Mouse (Mus musculus) brain, embryonic 14.5 days (tissue): Measurements from ENCODE around the gene Ss18l2.

Experiments used
- CTCF ChIP-seq: fragments of 200-500 bp; IDR thresholded peaks from 2 replicates; pipeline ENCODE4 v1.5.1; 2012; ENCODE audit warnings: inconsistent platforms, mild to moderate bottlenecking, moderate library complexity, borderline replicate concordance; ENCODE audit not compliant: insufficient read depth, insufficient read length; ENCODE audit errors: extremely low read depth
- POLR2A ChIP-seq: fragments of 200-500 bp; IDR thresholded peaks from 2 replicates; pipeline ENCODE4 v1.6.1; 2012; ENCODE audit warnings: mild to moderate bottlenecking, inconsistent platforms, borderline replicate concordance; ENCODE audit not compliant: poor library complexity, insufficient read depth, insufficient read length, severe bottlenecking; ENCODE audit errors: extremely low read depth

DNA sequence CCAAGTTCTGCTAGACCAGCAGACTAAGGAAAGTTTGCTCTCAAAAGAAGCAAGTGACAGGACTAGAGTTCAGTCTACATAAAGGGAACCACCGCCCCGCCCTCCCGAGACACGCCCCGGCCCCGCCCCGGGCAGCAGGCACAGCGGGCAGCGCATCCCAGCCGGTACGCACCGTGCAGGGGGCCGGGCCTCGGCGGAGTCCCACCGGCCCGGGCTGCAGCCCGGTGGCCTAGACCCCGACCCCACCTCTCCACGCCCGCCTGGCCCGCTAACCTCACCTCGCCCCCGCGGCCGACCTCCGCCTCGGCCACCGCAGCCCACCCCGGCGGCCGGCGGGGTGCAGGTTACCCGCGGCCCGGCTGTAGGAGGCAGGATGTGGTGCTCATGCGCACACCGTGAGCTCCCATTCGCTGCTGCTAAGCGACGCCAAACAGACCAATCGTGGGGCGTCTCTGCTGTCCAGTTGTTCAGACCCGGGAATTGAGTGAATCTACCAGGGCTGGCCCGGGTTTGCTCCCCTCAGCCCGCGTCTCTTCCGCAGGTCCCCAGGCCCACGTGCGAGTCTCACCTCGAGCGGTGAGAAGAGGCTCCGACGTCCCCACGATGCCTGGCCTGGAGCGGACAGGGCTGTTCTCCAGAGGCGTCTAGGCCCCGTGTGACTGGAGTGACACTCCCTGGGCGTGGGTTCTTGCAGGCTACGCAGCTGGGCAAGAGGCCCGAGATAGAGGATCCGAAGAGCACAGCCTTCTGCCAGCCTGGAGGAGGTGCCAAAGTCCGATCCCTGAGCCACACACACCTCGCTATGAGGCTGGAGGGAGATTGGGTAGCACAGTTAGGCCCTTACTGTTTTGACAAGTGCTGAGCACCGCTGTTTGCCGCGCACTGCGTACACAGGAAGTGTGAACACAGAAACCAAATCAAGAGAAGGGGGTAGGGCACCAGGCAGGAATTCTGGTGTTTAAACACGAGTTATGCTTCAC, 5.2 kb upstream of the Ss18l2 start, which contains the start of gene Sec22c:
- TF ChIP-seq CTCF (no peak), POLR2A (peak; percentile 74; the same call in 1 of the 2 replicates)
